Mouse (Mus musculus) G1E (cell line): ENCODE data around the gene Ptpn6. TPM values are rescaled to one million over a fixed set of nuclear protein-coding genes. Genes with fewer than 3 reads are reported as not detected.

Experiments used
- ATAC-seq: 2 replicates; pipeline ENCODE4 v1.8.0; 2016; ENCODE audit warnings: mild to moderate bottlenecking; ENCODE audit not compliant: insufficient number of reproducible peaks, poor library complexity, low FRiP score, severe bottlenecking; ENCODE audit errors: extremely low read depth
- DNase-seq: peaks from one replicate; pipeline ENCODE4 v3.0.0; 2012; ENCODE audit warnings: low spot score
- H3K27me3 ChIP-seq: 2 replicates; pipeline ENCODE4 v1.6.1; 2012; ENCODE audit warnings: mild to moderate bottlenecking, low read length, inconsistent platforms; ENCODE audit not compliant: insufficient read depth
- H3K36me3 ChIP-seq: replicated peaks from 2 replicates; pipeline ENCODE3; 2012; ENCODE audit warnings: mild to moderate bottlenecking, inconsistent platforms
- H3K4me1 ChIP-seq: 2 replicates; pipeline ENCODE4 v1.6.1; 2012; ENCODE audit warnings: low read depth, low read length, inconsistent platforms, mixed read lengths; ENCODE audit not compliant: insufficient read depth
- H3K4me3 ChIP-seq: 2 replicates; pipeline ENCODE4 v1.5.1; 2012; ENCODE audit warnings: low read depth, mild to moderate bottlenecking, inconsistent platforms, low read length, moderate library complexity, mixed read lengths
- H3K9me3 ChIP-seq: replicated peaks from 2 replicates; pipeline ENCODE4 v1.6.1; 2012; ENCODE audit warnings: inconsistent platforms
- CTCF ChIP-seq: IDR thresholded peaks from 2 replicates; pipeline ENCODE4 v1.5.1; 2012; ENCODE audit warnings: low read depth, low read length, inconsistent platforms, mixed read lengths
- GATA1 ChIP-seq: IDR thresholded peaks from 2 replicates; pipeline ENCODE4 v1.6.1; 2012; ENCODE audit warnings: borderline replicate concordance, low read length, inconsistent platforms, mixed read lengths
- GATA2 ChIP-seq: IDR thresholded peaks from 2 replicates; pipeline ENCODE4 v1.6.1; 2012; ENCODE audit warnings: low read depth, low read length, inconsistent platforms, borderline replicate concordance
- POLR2AphosphoS5 ChIP-seq: IDR thresholded peaks from 2 replicates; pipeline ENCODE4 v1.6.1; 2012; ENCODE audit warnings: low read depth, low read length, inconsistent platforms; ENCODE audit not compliant: insufficient replicate concordance
- TAL1 ChIP-seq: conservative IDR thresholded peaks from 2 replicates; pipeline ENCODE4 v1.6.1; 2012; ENCODE audit warnings: low read depth, low read length, inconsistent platforms, mixed read lengths
- polyA plus RNA-seq: library from polyadenylated mRNA; stranded (reverse); fragments of >175 nt; gene quantifications from 2 replicates; pipeline ENCODE4 v1.2.3, GENCODE M21; 2012
- total RNA-seq, 2 experiments: library from RNA; stranded (forward) in 1 of 2; stranded (reverse) in 1 of 2; fragments of 200-1000 nt in 1 of 2; fragments of >200 nt in 1 of 2; fragmentation: Nextera tagmentation in 1 of 2; gene quantifications; 2 replicates each; pipeline ENCODE4 v1.2.3; 2014 to 2017

Gene Ptpn6
- total and polyA plus RNA-seq, 3 experiments = 66.2 to 356 (median 129) TPM

- no peak for TF ChIP-seq POLR2AphosphoS5
- no peak for TF ChIP-seq TAL1
- TF ChIP-seq CTCF = no peak
- TF ChIP-seq GATA1 = no peak
- TF ChIP-seq GATA2 = no peak
- peaks cover 88% of the 10 kb centered on the region for H3K4me1 ChIP-seq
- no peak for DNase-seq
- H3K4me3 ChIP-seq = no peak overlapping the region; the same call in 1 of the 2 replicates
- peaks cover 89% of the 10 kb centered on the region for H3K36me3 ChIP-seq
- ATAC-seq = no peak
- H3K27me3 ChIP-seq = no peaks in the 10 kb centered on the region
- no peaks in the 10 kb centered on the region for H3K9me3 ChIP-seq
These were observed 15.5 kb downstream of the Ptpn6 start for GRCm38 (mm10) chr6:124722876-124723473.

- no peak for DNase-seq
These were observed 17.6 kb downstream of the Ptpn6 start for GRCm38 (mm10) chr6:124720904-124721303.

GRCm38 (mm10) chr6:124719354-124719978, 19.0 kb downstream of the Ptpn6 start:
- no peaks in the 10 kb centered on the region for H3K27me3 ChIP-seq
- no peak for TF ChIP-seq POLR2AphosphoS5
- TF ChIP-seq CTCF = no peak
- TF ChIP-seq GATA2 = no peak
- no peak for TF ChIP-seq GATA1
- TF ChIP-seq TAL1 = no peak
- peaks cover 93% of the 10 kb centered on the region for H3K4me1 ChIP-seq
- no peak for DNase-seq
- H3K9me3 ChIP-seq = no peaks in the 10 kb centered on the region
- ATAC-seq = peak; percentile 59
- peaks cover 91% of the 10 kb centered on the region for H3K36me3 ChIP-seq
- peak overlapping the region; percentile 69; the same call in 1 of the 2 replicates for H3K4me3 ChIP-seq

More at GRCm38 (mm10) chr6:124720904-124721303, 17.6 kb downstream of the Ptpn6 start:
- no peaks in the 10 kb centered on the region for H3K27me3 ChIP-seq
- peaks cover 93% of the 10 kb centered on the region for H3K4me1 ChIP-seq
- H3K9me3 ChIP-seq = no peaks in the 10 kb centered on the region
- TF ChIP-seq TAL1 (no peak), GATA1 (no peak), GATA2 (no peak), POLR2AphosphoS5 (no peak), CTCF (no peak)
- peak overlapping the region; percentile 8; the same call in 1 of the 2 replicates for H3K4me3 ChIP-seq
- no peak for ATAC-seq
- H3K36me3 ChIP-seq = peaks cover 91% of the 10 kb centered on the region

- no peak for ATAC-seq
- no peak for DNase-seq
- no peaks in the 10 kb centered on the region for H3K9me3 ChIP-seq
- no peak for TF ChIP-seq TAL1
- peaks cover 94% of the 10 kb centered on the region for H3K4me1 ChIP-seq
- H3K36me3 ChIP-seq = peaks cover 91% of the 10 kb centered on the region
- peak overlapping the region; percentile 69; the same call in 1 of the 2 replicates for H3K4me3 ChIP-seq
- no peaks in the 10 kb centered on the region for H3K27me3 ChIP-seq
These were observed 19.8 kb downstream of the Ptpn6 start for GRCm38 (mm10) chr6:124718703-124719102.

GRCm38 (mm10) chr6:124717968-124718367, 20.5 kb downstream of the Ptpn6 start:
- TF ChIP-seq GATA1 (no peak), TAL1 (no peak), GATA2 (no peak), CTCF (no peak), POLR2AphosphoS5 (no peak)
- no peaks in the 10 kb centered on the region for H3K9me3 ChIP-seq
- DNase-seq = no peak
- peaks cover 91% of the 10 kb centered on the region for H3K36me3 ChIP-seq
- no peaks in the 10 kb centered on the region for H3K27me3 ChIP-seq
- H3K4me1 ChIP-seq = peaks cover 94% of the 10 kb centered on the region
- ATAC-seq = no peak
- peak overlapping the region; percentile 69; the same call in 1 of the 2 replicates for H3K4me3 ChIP-seq

- ATAC-seq (no peak), DNase-seq (no peak)
- Histone ChIP-seq H3K27me3 (no peaks in the 10 kb centered on the region), H3K4me3 (no peak overlapping the region), H3K4me1 (peaks cover 91% of the 10 kb centered on the region), H3K36me3 (peaks cover 90% of the 10 kb centered on the region), H3K9me3 (no peaks in the 10 kb centered on the region)
- TF ChIP-seq GATA1 (no peak), GATA2 (no peak), POLR2AphosphoS5 (peak; percentile 19; the same call in 1 of the 2 replicates), TAL1 (no peak)
These were observed 21.5 kb downstream of the Ptpn6 start for GRCm38 (mm10) chr6:124716864-124717490.
